Mouse (Mus musculus) brain, embryonic 14.5 days (tissue): ENCODE results near the gene Wwox.

Experiments used
- CTCF ChIP-seq: fragments of 200-500 bp; IDR thresholded peaks from 2 replicates; pipeline ENCODE4 v1.5.1; 2012; ENCODE audit warnings: inconsistent platforms, mild to moderate bottlenecking, moderate library complexity, borderline replicate concordance; ENCODE audit not compliant: insufficient read depth, insufficient read length; ENCODE audit errors: extremely low read depth
- POLR2A ChIP-seq: fragments of 200-500 bp; IDR thresholded peaks from 2 replicates; pipeline ENCODE4 v1.6.1; 2012; ENCODE audit warnings: mild to moderate bottlenecking, inconsistent platforms, borderline replicate concordance; ENCODE audit not compliant: poor library complexity, insufficient read depth, insufficient read length, severe bottlenecking; ENCODE audit errors: extremely low read depth

DNA sequence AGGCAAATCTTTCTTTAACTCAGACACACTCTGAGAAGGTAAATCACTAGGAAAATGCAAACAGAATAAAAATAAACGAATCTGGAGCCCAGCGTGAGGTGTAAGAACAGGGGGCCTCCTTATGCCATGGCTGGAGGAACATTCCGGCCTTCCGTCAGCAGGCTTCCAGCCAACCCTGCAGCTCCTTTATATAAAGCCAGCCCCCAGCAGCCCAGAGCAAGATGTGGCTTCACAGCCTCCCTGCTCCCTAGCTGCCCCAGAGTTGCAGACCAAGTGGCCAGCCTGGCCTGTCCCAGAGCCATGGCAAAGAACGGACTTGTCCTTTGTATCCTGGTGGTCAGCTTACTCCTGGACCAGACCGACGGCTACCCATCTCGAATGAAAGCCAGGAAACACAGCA, 21.7 kb upstream of the Wwox start, which contains the start of gene Clec3a:
- TF ChIP-seq CTCF = no peak
- no peak for TF ChIP-seq POLR2A
